Mouse (Mus musculus) spleen, adult 2 months (tissue): ENCODE data around the gene Smim4. TPM values are rescaled to one million over a fixed set of nuclear protein-coding genes. Genes with fewer than 3 reads are reported as not detected.

ENCODE experiments used
- DNase-seq, 2 experiments: peaks; one replicate each; pipeline versions ENCODE4 v3.0.0 to v3.0.0-alpha.2; 2012 to 2021; ENCODE audit warnings: low spot score in 2 of 2, low read depth in 1 of 2
- H3K27ac ChIP-seq: fragments of 200-500 bp; 2 replicates; pipeline ENCODE4 v1.5.1; 2012; ENCODE audit warnings: low read length, inconsistent platforms; ENCODE audit not compliant: insufficient read depth
- H3K27me3 ChIP-seq: fragments of 200-500 bp; 2 replicates; pipeline ENCODE4 v1.6.1; 2012; ENCODE audit warnings: mild to moderate bottlenecking, moderate library complexity, low read length, inconsistent platforms; ENCODE audit not compliant: control insufficient read depth, insufficient read depth
- H3K36me3 ChIP-seq: fragments of 200-500 bp; 2 replicates; pipeline ENCODE4 v1.6.1; 2012; ENCODE audit warnings: mild to moderate bottlenecking, low read length, inconsistent platforms; ENCODE audit not compliant: control insufficient read depth, insufficient read depth
- H3K4me1 ChIP-seq: fragments of 200-500 bp; 2 replicates; pipeline ENCODE4 v1.6.1; 2011; ENCODE audit warnings: inconsistent platforms; ENCODE audit not compliant: control insufficient read depth, insufficient read depth, insufficient read length
- H3K4me3 ChIP-seq: fragments of 200-500 bp; 2 replicates; pipeline ENCODE4 v1.5.1; 2011; ENCODE audit warnings: mild to moderate bottlenecking, inconsistent platforms; ENCODE audit not compliant: insufficient read depth, insufficient read length; ENCODE audit errors: extremely low read depth
- CTCF ChIP-seq: fragments of 200-500 bp; IDR thresholded peaks from 2 replicates; pipeline ENCODE4 v1.5.1; 2011; ENCODE audit warnings: mild to moderate bottlenecking, inconsistent platforms; ENCODE audit not compliant: insufficient read depth, insufficient read length, insufficient replicate concordance; ENCODE audit errors: extremely low read depth
- POLR2A ChIP-seq: fragments of 200-500 bp; IDR thresholded peaks from 2 replicates; pipeline ENCODE4 v1.6.1; 2011; ENCODE audit warnings: low read depth, low read length, inconsistent platforms
- WGBS: fragments of 180-500 bp; shearing (Covaris S2); methylation state at CpG from one replicate; pipeline ENCODE4 v1.1.7; 2018; 5-methylcytosine and 5-hydroxymethylcytosine counted together
- polyA plus RNA-seq: library from polyadenylated mRNA; depleted of rRNA; stranded (reverse); fragments of >200 nt; gene quantifications from 2 replicates; pipeline ENCODE4 v1.2.3, GENCODE M21; 2012

Smim4 gene
- polyA plus RNA-seq, 1 experiment = 33.3 TPM

DNA sequence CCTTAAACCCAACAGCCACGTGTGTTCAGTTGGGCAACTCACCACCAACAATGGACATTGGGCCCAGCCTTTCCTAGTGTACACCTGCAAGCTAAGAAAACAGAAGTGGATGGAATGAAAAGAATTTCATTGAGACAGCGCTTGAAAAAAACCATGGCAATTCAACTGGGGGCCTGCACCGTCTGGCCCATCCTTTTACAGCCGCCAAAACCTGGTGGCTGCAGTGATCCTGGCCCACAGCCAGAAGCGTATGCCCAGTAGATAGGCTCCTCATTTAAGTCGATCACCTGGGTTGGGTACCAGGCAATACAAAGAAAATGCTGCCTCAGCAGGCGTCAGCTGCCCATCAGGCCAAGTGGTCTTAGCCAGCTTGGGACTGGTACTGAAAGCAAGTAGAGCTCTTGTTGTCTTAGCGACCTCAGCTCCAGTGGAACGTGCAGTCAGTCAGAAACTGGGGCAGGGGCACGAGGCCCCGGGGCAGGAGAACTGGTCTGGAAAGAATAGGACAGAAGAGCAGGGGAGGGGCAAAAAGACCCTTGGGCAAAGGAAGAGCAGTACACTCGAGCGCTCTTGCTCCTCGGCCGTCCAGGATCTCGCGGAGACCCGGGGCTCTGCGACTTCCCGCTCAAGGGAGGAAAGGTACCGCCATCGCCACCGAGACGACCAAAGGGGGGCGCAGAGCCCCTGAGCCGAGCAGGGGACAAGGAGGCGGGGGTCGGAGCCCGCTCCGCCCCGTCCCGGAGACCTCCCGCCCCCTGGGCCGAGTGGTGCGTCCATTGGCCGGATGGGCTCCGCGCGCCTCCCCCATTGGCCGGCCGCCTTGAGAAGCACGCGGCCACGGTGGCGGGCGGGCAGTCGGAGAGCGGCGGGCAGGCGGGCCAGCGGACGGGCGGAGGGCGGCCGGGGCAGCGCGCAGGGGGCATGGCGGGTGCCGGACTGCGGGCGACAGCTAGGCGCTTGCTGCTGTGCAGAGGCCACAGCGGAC is 1.8 kb upstream of the Smim4 start, which contains the start of gene Nt5dc2:
Gene Nt5dc2 (plus strand): TSS at position 818 of the 985 bp plus-strand sequence.
- H3K4me1 ChIP-seq = peaks cover 16% of the 10 kb centered on the region
- 0 out of 2 replicates have a peak, but pooled peaks cover 1% of the 10 kb centered on the region for H3K27me3 ChIP-seq
- H3K27ac ChIP-seq = no peak within 1 kb of the TSS
- 9% methylated on average over 59 of the region's 63 CpGs for WGBS
- H3K4me3 ChIP-seq = peak within 1 kb of the TSS; percentile 74
- DNase-seq = peak; percentile 30 to 84
- H3K36me3 ChIP-seq = no peaks in the 10 kb centered on the region
- no peak for TF ChIP-seq CTCF
- no peak for TF ChIP-seq POLR2A

DNA sequence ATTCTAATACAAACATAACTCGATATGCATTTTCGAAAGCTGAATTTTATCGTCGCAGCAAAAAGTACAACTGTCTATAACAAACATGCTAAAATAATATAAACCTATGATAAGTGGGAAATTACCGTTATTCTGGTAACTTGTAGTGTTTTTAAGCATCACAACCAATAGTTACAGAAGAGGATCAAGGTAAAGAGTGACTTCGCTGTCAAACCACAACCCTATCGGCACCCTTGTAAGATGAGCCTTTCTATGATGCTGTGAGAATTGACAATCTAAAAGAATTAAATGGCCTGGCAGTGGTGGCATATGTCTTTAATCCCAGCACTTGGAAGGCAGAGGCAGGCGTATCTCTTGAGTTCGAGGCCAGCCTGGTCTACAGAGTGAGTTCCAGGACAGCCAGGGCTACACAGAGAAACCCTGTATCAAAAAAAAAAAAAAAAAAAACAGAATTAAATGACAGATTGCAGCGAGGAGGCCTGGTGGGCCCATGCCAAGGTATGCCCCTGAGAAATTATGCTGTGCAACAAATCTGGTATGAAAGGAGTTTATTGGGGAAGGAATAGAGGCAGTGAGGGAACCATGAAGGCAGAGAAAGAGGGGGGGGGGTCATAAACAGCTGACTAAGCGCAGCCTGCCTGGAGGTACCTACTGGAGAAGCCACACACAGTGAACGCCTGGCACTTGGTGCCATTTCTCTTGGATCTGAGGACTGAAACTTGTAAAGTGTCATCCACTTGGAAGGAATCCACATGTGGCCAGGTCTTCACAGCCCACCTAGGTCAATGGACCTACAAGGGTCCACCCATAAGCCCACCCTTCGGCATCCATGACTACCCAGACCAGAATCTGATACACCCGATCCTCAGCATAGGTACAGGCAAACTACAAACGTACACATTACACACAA is 825 bp upstream of the Smim4 start:
- TF ChIP-seq POLR2A = no peak
- TF ChIP-seq CTCF = no peak
- H3K27ac ChIP-seq = no peak overlapping the region
- no peaks in the 10 kb centered on the region for H3K36me3 ChIP-seq
- 61% methylated on average over 15 of the region's 15 CpGs for WGBS
- H3K4me1 ChIP-seq = peaks cover 16% of the 10 kb centered on the region
- 0 out of 2 replicates have a peak, but pooled peaks cover 1% of the 10 kb centered on the region for H3K27me3 ChIP-seq
- no peak for DNase-seq
- peak overlapping the region; percentile 56 for H3K4me3 ChIP-seq

DNA sequence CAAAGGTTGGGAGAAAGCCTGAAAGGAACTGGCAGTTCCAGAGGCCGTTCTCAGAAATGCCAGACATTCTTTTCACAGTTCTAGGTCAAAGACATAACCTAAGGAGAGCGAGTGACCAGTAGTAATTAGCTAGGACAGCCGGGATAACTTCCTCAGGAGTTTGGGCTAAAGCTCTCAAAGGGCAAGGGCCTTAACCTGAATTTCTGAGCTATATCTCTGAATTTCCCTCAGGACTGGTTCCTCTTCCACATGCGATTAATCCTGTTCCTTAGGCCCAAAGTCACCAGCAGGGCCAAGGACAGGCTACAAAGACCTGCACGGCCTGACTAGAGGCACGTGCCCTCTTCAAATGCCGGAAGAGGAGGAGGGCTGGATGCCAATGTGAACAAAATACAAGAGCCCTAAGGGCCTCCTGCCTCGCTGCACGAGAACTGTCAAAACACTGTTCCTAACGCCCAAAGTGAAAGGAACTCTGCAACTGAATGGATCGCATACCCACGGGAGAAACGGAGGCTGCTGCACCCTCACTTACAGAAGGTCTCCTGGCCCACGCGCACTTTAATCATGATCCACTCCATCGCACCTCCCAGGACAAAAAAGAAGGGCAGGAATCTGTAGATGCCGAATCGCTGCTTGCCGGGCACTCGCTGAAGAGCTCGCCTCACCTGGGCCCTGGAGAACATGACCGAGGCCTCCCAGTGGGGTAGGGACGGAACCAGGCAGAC is 493 bp downstream of the Smim4 start:
- Histone ChIP-seq H3K27me3 (0 out of 2 replicates have a peak, but pooled peaks cover 1% of the 10 kb centered on the region), H3K4me1 (peaks cover 16% of the 10 kb centered on the region), H3K4me3 (peak overlapping the region; percentile 82), H3K36me3 (peaks cover 2% of the 10 kb centered on the region), H3K27ac (peak overlapping the region; percentile 82)
- DNase-seq = peak; percentile 36 to 37
- TF ChIP-seq CTCF (no peak; the same call in 1 of the 2 replicates), POLR2A (no peak)
- WGBS = 1% methylated on average over 23 of the region's 23 CpGs

GRCm38 (mm10) chr14:31126826-31127225 is 1.9 kb downstream of the Smim4 start:
- WGBS = 89% methylated on average over 8 of the region's 8 CpGs

GRCm38 (mm10) chr14:31125106-31126075 is 3.4 kb downstream of the Smim4 start:
- H3K27ac ChIP-seq = no peak overlapping the region
- peaks cover 5% of the 10 kb centered on the region for H3K4me1 ChIP-seq
- TF ChIP-seq POLR2A = no peak
- TF ChIP-seq CTCF = no peak
- WGBS = 84% methylated on average over 9 of the region's 9 CpGs
- no peak overlapping the region for H3K4me3 ChIP-seq
- DNase-seq = no peak
- no peaks in the 10 kb centered on the region for H3K27me3 ChIP-seq
- H3K36me3 ChIP-seq = peaks cover 3% of the 10 kb centered on the region

More at GRCm38 (mm10) chr14:31126826-31127225, 1.9 kb downstream of the Smim4 start:
- Histone ChIP-seq H3K27me3 (0 out of 2 replicates have a peak, but pooled peaks cover 1% of the 10 kb centered on the region), H3K4me3 (no peak overlapping the region), H3K4me1 (peaks cover 16% of the 10 kb centered on the region), H3K27ac (no peak overlapping the region), H3K36me3 (peaks cover 3% of the 10 kb centered on the region)
- TF ChIP-seq POLR2A (no peak), CTCF (no peak)
- DNase-seq = no peak
